ENCODE assay signal across 14 mouse cellular contexts in the genomic region with DNA sequence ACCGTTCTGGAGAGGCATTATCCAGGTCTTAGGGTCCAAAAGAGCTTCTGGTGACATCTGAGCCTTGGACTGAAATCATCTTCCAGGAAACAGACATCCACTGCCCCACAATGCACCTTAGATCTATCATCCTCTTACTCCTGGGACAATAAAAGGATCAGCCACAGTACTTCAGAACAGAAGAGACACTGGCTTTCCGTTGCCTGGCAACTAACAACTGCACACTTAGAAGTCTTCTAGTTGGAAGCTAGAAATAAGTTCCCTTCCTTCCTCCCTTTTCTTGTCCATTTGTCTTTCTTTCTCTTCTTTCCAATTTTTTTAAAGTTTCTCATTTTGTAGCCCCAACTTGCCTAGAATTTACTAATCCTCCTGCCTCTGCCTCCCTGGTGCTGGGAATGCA.
"Had no signal": no experiment of that assay in that cellular context is flagged by ENCODE, and none has a peak within 500 bp of the region (broad histone marks: within the 10 kb centered on the region; RNA-seq: fewer than 3 reads in every experiment).

No protein-coding gene starts in this region.

- H3K27ac ChIP-seq: layer of hippocampus, adult 2 months; limb, embryonic 10.5 days; liver, embryonic 15.5 days; midbrain, embryonic 12.5 days; neural tube, embryonic 13.5 days had no signal

- DNase-seq: kidney, adult 18-20 months; kidney, postnatal 10 days; kidney, postnatal 4 days; lung, embryonic 14.5 days; lung, postnatal 10 days; lung, postnatal 4 days; right cerebral cortex, postnatal 25 days; thymus, postnatal 4 days had no signal

- H3K36me3 ChIP-seq: limb, embryonic 10.5 days; liver, embryonic 15.5 days; midbrain, embryonic 12.5 days; neural tube, embryonic 13.5 days had no signal

- H3K9ac ChIP-seq: liver, embryonic 15.5 days; lung, embryonic 14.5 days; midbrain, embryonic 12.5 days; neural tube, embryonic 13.5 days had no signal

- H3K4me1 ChIP-seq: liver, embryonic 15.5 days; neural tube, embryonic 13.5 days had no signal

- H3K4me3 ChIP-seq: layer of hippocampus, adult 2 months; limb, embryonic 10.5 days; liver, embryonic 15.5 days; midbrain, embryonic 12.5 days; neural tube, embryonic 13.5 days had no signal

- H3K4me2 ChIP-seq: liver, embryonic 11.5 days; liver, embryonic 15.5 days; lung, embryonic 14.5 days; midbrain, embryonic 12.5 days; neural tube, embryonic 13.5 days had no signal

- H3K27me3 ChIP-seq: liver, embryonic 15.5 days; midbrain, embryonic 12.5 days; neural tube, embryonic 13.5 days had no signal

- H3K9me3 ChIP-seq: limb, embryonic 10.5 days; liver, embryonic 15.5 days; midbrain, embryonic 12.5 days; neural tube, embryonic 13.5 days had no signal
